Mouse (Mus musculus): Measurements from ENCODE around the gene Pmm1.

DNA sequence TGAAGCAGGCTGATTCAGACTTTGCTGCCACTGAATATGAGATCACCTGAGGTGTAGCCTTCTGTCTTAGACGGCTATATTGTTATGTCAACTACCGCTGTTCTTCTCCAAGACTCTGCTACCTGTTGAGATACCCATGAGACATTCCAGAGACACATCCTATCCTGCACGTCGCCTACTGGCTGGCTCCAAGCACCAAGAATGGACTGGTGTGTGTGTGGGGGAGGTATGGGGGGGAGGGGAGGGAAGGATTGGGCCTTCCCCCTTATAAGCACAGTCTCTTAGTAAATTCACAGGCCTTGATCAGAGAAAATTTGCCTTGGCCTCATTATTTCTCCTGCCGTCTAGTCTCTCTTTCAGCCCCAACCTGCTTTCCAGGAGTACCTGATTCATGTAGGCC lies 7.1 kb upstream of the Pmm1 start:
- TF ChIP-seq CTCF (IDR thresholded peaks at IDR 0.05) (no peak), POLR2A (IDR thresholded peaks at IDR 0.05; ENCODE audit: insufficient read depth, low read depth, low read length) (no peak), EP300 (IDR thresholded peaks at IDR 0.05; ENCODE audit: insufficient read depth, low read depth, low read length) (no peak)
